Mouse (Mus musculus): ENCODE measurements around the gene Gm10639.

DNA sequence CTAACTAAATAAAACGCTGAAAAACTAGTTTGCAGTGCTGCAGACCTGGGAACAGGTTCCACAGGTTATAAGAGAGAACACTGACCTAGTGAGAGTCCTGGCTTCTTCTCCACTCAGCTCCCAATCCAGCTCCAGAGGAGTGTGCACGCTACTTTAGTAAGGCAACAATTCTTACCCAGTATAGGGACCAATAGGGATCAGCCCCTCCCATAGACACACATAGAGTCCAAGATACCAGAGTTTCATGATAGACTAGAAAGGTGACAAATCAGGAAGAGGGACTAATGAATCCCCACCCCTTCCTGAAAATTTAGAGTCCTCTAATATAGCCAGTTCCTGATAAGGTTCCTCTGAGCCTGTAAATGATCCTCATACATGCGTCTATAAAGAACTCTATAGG, 57.3 kb downstream of the Gm10639 start:
- TF ChIP-seq CTCF (IDR thresholded peaks at IDR 0.05; ENCODE audit: low read depth, low read length) (no peak), POLR2A (IDR thresholded peaks at IDR 0.05; ENCODE audit: extremely low read depth, insufficient read depth, low read length) (no peak)
